Mouse (Mus musculus) C2C12 (cell line): ENCODE results near the gene Tubb2b.

Experiments used
- CEBPB ChIP-seq: IDR thresholded peaks from one replicate; pipeline ENCODE4 v1.6.1; 2011; ENCODE audit warnings: low read depth, mild to moderate bottlenecking, control low read depth, moderate library complexity
- CTCF ChIP-seq: IDR thresholded peaks from one replicate; pipeline ENCODE4 v1.5.1; 2011; ENCODE audit not compliant: control insufficient read depth, insufficient read depth, insufficient read length
- USF1 ChIP-seq: IDR thresholded peaks from one replicate; pipeline ENCODE4 v1.6.1; 2011; ENCODE audit warnings: low read depth, mild to moderate bottlenecking, control low read depth, moderate library complexity

DNA sequence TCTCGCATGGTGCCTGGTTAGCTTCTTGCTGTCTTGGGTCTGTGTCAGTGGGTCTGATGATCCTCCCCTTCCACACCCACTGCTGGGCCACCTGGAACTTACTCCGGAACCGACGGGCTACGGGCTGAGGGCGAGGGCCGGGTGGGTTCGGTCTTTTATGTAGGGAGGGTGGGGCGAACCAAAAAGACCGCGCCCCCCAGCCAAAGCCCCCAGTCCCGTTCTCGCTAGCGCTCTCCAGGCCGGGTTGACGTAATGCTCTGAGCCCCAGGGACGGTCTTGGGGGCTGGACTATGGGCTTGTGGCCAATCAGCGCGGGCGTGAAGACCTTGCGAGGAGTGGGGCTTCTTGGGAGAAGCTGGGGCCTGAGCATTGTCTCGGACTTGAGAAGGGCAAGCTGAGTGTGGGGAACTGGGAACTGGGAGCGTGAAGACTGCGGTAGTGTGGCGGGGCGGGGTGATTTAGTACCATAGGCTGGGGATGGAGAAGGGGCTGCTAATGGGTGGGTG, at the start of gene Tubb2b:
- TF ChIP-seq CTCF (no peak), CEBPB (no peak), USF1 (no peak)
